Mouse (Mus musculus): Measurements from ENCODE around the gene Matk.

DNA sequence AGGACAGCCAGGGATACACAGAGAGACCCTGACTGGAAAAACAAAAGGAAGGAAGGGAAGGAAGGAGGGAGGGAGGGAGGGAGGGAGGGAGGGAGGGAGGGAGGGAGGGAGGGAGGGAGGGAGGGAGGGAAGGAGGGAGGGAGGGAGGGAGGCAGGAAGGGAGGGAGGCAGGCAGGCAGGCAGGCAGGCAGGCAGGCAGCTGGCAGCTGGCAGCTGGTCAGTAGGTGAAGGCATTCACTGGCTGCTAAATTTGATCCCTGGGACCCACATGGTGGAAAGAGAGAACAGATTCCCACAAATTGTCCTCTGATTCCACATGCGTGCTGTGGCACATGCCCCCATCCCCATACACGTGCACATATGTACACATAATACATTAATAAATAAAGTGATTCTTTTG is 14.1 kb upstream of the Matk start:
- TF ChIP-seq CTCF (IDR thresholded peaks at IDR 0.05; ENCODE audit: low read depth, low read length) (no peak), GATA1 (IDR thresholded peaks at IDR 0.05; ENCODE audit: borderline replicate concordance, low read length) (no peak), TAL1 (conservative IDR thresholded peaks at IDR 0.05; ENCODE audit: low read depth, low read length) (no peak), POLR2AphosphoS5 (IDR thresholded peaks at IDR 0.05; ENCODE audit: insufficient replicate concordance, low read depth, low read length) (no peak), GATA2 (IDR thresholded peaks at IDR 0.05; ENCODE audit: borderline replicate concordance, low read depth, low read length) (no peak)
